Mouse (Mus musculus): ENCODE measurements around the gene Leo1. TPM values are rescaled to one million over a fixed set of nuclear protein-coding genes. Genes with fewer than 3 reads are reported as not detected.

Leo1 gene
- polyA plus RNA-seq, 1 experiment from 2014 or later: 42.9 TPM

DNA sequence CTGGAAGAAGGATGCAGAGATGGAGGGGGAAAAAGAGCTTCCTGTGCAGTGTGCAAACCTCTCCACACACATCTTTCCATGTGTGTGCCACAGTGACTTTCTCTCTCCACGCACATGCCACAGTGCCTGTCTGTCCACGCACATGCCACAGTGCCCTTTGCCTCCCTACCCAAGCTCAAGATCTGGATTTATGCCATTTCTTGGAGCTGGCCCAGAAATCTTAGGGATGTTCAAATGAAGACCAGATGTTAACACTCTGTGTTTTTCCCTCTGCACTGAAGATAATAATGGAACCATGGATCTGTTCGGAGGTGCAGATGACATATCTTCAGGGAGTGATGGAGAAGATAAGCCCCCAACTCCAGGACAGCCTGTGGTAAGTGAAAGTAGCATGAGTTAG is 6.7 kb downstream of the Leo1 start:
- 90% methylated on average over 3 of the region's 3 CpGs for WGBS

DNA sequence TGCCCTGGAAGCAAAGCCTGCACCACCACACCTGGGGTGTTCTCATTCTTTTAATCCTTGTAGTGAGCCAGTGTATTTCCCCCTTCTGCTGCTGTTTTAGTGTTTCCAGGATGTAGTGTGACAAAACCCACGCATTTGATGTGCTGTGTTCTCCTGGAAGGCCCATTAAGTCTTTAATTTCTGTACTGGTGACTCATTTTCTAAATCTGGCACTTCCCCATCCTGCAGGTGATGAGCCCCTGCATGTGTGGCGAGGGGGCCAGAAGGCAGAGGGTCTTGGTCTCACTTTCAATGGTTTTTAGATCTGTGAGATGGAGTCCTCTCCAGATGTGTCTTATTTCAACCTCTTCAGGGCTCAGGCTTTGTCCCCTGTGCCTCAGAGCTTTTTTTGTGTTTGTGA is 12.7 kb downstream of the Leo1 start:
- Histone ChIP-seq H3K9me3 (replicated peaks) (no peaks in the 10 kb centered on the region), H3K9ac (no peak overlapping the region), H3K4me3 (replicated peaks) (no peak overlapping the region), H3K4me2 (no peak overlapping the region), H3K36me3 (peaks cover 94% of the 10 kb centered on the region), H3K4me1 (no peaks in the 10 kb centered on the region), H3K27ac (no peak overlapping the region), H3K27me3 (no peaks in the 10 kb centered on the region)
- WGBS: 91% methylated on average over 2 of the region's 2 CpGs
- no peak for ATAC-seq (replicated peaks; ENCODE audit: low FRiP score)

More for the DNA sequence above, 6.7 kb downstream of the Leo1 start:
- ATAC-seq (replicated peaks; ENCODE audit: low FRiP score): no peak
- Histone ChIP-seq H3K4me2 (no peak overlapping the region), H3K4me3 (replicated peaks) (no peak overlapping the region), H3K9ac (no peak overlapping the region), H3K27ac (no peak overlapping the region), H3K4me1 (peaks cover under 1% of the 10 kb centered on the region; the same call in 1 of the 2 replicates), H3K27me3 (no peaks in the 10 kb centered on the region), H3K36me3 (peaks cover 79% of the 10 kb centered on the region), H3K9me3 (replicated peaks) (no peaks in the 10 kb centered on the region)

DNA sequence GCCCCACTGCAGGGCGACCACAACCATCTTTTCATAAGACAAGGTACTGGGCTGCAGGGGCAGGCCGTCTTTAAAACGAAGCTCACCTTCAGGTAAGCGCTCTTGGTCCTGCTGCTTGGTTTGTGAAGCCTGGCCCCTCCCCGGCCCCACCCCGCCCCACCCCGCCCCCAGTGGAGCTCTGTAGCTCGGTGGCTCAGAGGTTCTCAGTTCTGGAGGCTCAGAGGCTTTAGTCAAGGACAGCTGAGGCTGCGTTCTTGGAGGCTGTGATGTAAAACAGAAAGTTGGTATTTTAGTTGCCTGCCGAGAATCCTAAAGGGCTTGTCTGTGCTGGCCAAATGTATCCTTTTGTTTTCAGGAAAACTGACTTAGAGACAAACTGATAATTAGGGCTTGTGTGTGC is 14.4 kb downstream of the Leo1 start:
- WGBS: 85% methylated on average over 10 of the region's 10 CpGs
- H3K36me3 ChIP-seq: peaks cover 97% of the 10 kb centered on the region

DNA sequence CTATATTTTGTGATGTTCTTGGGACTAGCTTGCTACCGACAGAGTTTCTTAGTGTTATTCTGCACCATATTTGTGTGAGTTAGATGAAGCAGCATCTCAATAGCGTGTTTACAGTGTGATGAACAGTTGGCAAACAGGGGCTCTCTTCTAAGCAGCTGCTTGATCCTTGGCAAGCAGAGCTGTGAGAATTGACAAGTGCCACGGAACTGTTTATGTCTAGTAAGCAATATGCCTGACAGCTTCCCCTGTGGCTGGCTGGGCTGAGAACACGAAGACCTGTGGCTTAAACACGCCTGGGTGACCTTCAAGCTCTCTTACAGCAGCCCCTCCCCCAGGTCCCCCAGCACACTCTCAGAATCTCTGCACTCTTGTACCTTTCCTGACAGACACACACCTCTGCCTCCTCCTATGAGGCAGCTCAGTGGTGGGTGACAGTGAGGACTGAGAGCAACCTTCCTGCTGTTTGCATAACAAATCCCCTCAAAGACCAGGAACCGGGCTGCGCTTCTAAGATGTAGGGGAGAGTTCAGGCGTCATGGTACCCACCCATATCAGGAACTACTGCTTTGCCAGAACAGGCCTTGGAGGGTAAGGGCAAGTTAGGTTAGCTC is 21.8 kb downstream of the Leo1 start:
- Histone ChIP-seq H3K27me3 (no peaks in the 10 kb centered on the region), H3K4me2 (no peak overlapping the region), H3K9ac (no peak overlapping the region), H3K36me3 (peaks cover 97% of the 10 kb centered on the region), H3K4me1 (no peaks in the 10 kb centered on the region), H3K27ac (no peak overlapping the region), H3K9me3 (replicated peaks) (0 out of 2 replicates have a peak, but pooled peaks cover 4% of the 10 kb centered on the region), H3K4me3 (replicated peaks) (no peak overlapping the region)
- WGBS: 79% methylated on average over 8 of the region's 8 CpGs
- no peak for ATAC-seq (replicated peaks; ENCODE audit: low FRiP score)

More for the DNA sequence above, 14.4 kb downstream of the Leo1 start:
- Histone ChIP-seq H3K4me1 (no peaks in the 10 kb centered on the region), H3K9me3 (replicated peaks) (no peaks in the 10 kb centered on the region), H3K9ac (no peak overlapping the region), H3K4me3 (replicated peaks) (no peak overlapping the region), H3K27ac (no peak overlapping the region), H3K4me2 (no peak overlapping the region), H3K27me3 (no peaks in the 10 kb centered on the region)
- no peak for ATAC-seq (replicated peaks; ENCODE audit: low FRiP score)

DNA sequence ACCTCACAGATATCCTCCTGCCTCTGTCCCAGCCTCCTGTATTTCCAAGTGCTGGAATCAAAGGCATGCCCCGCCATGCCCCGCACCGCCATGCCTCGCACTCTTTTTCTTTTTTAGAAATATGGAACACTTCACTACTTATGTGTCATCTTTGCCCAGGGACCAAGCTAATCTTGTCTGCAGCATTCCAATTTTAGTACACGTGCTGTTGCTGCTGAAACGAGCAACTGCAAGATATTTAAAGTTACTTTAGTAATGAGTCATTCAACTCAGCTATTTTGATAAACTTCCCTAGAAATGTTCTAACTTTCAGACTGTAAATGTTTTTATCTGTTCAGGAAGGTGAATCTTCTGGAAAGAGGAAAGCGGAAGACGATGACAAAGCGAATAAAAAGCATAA is 24.5 kb downstream of the Leo1 start:
- 94% methylated on average over 9 of the region's 9 CpGs for WGBS
- Histone ChIP-seq H3K27ac (no peak overlapping the region), H3K4me1 (no peaks in the 10 kb centered on the region), H3K4me2 (no peak overlapping the region), H3K27me3 (no peaks in the 10 kb centered on the region), H3K36me3 (peaks cover 79% of the 10 kb centered on the region), H3K9me3 (replicated peaks) (0 out of 2 replicates have a peak, but pooled peaks cover 4% of the 10 kb centered on the region), H3K9ac (no peak overlapping the region), H3K4me3 (replicated peaks) (no peak overlapping the region)
- ATAC-seq (replicated peaks; ENCODE audit: low FRiP score): no peak

DNA sequence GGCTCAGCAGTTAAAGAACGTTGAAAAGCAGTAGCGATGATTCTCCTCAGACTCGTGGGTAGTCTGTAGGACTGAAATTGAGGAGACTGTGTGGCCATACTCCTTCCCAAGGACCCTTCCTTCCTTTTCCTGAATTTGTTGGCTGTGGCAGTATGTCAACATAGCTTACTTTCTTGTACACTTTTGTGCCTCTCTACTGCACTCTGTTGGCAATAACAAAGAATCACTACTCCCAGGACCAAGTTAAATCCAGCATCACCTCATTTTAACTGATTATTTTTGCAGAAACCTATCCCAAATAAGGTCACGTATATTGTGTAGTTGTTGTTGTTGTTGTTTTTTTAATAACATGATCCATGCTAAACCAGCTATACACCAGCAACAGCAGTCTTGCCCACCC is 25.3 kb downstream of the Leo1 start:
- ATAC-seq (replicated peaks; ENCODE audit: low FRiP score): no peak
- WGBS: 92% methylated on average over 4 of the region's 4 CpGs
- H3K9me3 ChIP-seq (replicated peaks): 0 out of 2 replicates have a peak, but pooled peaks cover 4% of the 10 kb centered on the region
- H3K4me2 ChIP-seq: no peak overlapping the region
- H3K36me3 ChIP-seq: peaks cover 79% of the 10 kb centered on the region
- no peaks in the 10 kb centered on the region for H3K4me1 ChIP-seq
- H3K4me3 ChIP-seq (replicated peaks): no peak overlapping the region
- no peak overlapping the region for H3K27ac ChIP-seq
- H3K9ac ChIP-seq: no peak overlapping the region
- no peaks in the 10 kb centered on the region for H3K27me3 ChIP-seq

DNA sequence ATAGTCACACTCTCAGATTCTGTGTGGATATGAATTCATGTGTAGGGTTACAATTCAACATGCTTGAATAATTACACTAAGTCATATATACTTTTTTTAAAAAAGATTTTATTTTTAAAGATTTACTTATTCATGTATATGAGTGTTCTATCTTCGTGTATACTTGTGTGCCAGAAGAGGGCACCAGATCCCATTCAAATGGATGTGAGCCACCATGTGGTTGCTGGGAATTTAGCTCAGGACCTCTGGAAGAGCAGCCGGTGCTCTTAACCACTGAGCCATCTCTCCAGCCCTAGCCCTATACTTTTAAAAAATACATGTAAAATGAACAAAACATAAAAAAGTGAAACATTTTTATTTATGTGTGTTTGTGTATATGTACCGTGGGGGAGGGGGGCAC is 26.3 kb downstream of the Leo1 start:
- Histone ChIP-seq H3K27ac (no peak overlapping the region), H3K9me3 (replicated peaks) (0 out of 2 replicates have a peak, but pooled peaks cover 4% of the 10 kb centered on the region), H3K27me3 (no peaks in the 10 kb centered on the region), H3K9ac (no peak overlapping the region), H3K36me3 (peaks cover 71% of the 10 kb centered on the region), H3K4me1 (no peaks in the 10 kb centered on the region), H3K4me2 (no peak overlapping the region), H3K4me3 (replicated peaks) (no peak overlapping the region)
- ATAC-seq (replicated peaks; ENCODE audit: low FRiP score): no peak
- WGBS: 97% methylated on average over 3 of the region's 3 CpGs

DNA sequence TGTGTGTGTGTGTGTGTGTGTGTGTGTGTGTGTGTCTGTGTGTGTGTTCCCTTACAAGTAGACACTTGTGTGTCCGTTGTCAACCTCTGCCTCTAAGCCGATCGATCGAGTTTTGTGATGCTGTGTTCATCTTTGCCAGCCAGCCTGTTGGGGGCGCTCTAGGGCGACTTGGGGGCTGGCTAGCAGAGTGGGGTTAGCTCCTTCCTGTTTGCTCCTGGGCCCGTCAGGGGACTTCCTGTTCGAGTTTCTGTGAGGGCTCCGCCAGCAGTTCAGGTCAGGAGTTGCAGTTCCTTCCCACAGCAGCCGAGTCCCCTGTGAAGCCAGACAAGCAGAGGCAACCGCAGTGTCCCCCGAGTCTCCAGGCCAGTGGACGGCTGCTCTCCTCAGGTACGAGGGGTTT is 27.0 kb downstream of the Leo1 start:
- Histone ChIP-seq H3K27ac (no peak overlapping the region), H3K9ac (no peak overlapping the region), H3K36me3 (peaks cover 63% of the 10 kb centered on the region), H3K9me3 (replicated peaks) (0 out of 2 replicates have a peak, but pooled peaks cover 4% of the 10 kb centered on the region), H3K27me3 (no peaks in the 10 kb centered on the region), H3K4me2 (no peak overlapping the region), H3K4me1 (no peaks in the 10 kb centered on the region), H3K4me3 (replicated peaks) (no peak overlapping the region)
- ATAC-seq (replicated peaks; ENCODE audit: low FRiP score): no peak
- WGBS: 81% methylated on average over 14 of the region's 14 CpGs

DNA sequence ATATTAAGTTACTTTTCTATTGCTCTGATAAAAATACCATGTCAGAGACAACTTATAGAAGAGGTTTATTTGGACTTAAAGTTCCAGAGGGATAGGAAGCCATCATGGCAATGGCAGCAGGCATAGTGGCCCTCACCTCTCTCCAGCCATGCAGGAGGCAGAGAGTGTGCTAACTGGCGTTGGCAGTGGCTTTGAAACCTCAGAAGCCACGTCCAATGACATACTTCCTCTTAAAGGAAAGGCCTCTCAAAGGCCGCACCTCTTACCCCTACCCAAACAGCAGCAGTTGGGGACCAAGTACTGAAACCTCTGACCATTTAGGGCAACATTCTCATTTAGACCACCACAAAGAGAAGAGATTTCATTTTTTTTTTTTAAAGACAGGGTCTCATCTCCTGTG is 35.9 kb downstream of the Leo1 start:
- no peak overlapping the region for H3K4me2 ChIP-seq
- WGBS: 72% methylated on average over 3 of the region's 3 CpGs
- no peak overlapping the region for H3K4me3 ChIP-seq (replicated peaks)
- ATAC-seq (replicated peaks; ENCODE audit: low FRiP score): no peak
- H3K4me1 ChIP-seq: no peaks in the 10 kb centered on the region
- peaks cover 13% of the 10 kb centered on the region for H3K36me3 ChIP-seq
- H3K27me3 ChIP-seq: no peaks in the 10 kb centered on the region
- no peak overlapping the region for H3K9ac ChIP-seq
- H3K27ac ChIP-seq: no peak overlapping the region
- H3K9me3 ChIP-seq (replicated peaks): no peaks in the 10 kb centered on the region

DNA sequence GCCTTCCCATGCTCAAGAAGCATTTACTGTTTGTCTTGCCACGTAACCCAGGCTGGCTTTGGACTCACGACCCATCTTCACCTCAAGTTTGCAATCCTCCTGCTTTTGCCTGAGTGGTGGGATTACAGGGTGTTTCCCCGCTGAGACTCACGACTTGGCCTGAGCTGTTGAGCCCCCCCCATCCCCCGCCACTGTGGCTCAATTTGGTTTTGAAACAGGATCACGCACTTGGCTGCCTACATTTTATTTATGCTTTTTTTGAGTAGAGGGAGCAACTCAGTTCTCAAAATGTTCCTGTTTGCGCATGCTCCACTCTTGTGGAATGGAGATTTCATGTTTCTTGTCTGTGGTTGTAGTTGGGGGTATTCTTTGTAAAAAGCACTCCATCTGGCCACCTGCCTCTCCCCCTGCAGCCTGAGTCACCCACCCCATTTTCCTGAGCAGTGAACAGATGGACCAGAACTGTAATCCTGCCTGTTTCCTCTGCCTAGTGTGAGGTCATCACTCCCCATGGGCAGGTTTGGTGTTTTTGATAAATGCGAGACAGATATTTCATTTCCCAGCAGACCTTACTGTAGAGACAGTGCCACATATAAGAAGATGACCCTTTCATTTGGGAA is 37.9 kb downstream of the Leo1 start:
- H3K36me3 ChIP-seq: peaks cover 5% of the 10 kb centered on the region
- 62% methylated on average over 8 of the region's 8 CpGs for WGBS
- H3K4me2 ChIP-seq: no peak overlapping the region
- no peaks in the 10 kb centered on the region for H3K27me3 ChIP-seq
- H3K9me3 ChIP-seq (replicated peaks): no peaks in the 10 kb centered on the region
- no peak overlapping the region for H3K27ac ChIP-seq
- H3K9ac ChIP-seq: no peak overlapping the region
- no peaks in the 10 kb centered on the region for H3K4me1 ChIP-seq
- H3K4me3 ChIP-seq (replicated peaks): no peak overlapping the region
- no peak; the same call in 1 of the 2 replicates for ATAC-seq (replicated peaks; ENCODE audit: low FRiP score)

DNA sequence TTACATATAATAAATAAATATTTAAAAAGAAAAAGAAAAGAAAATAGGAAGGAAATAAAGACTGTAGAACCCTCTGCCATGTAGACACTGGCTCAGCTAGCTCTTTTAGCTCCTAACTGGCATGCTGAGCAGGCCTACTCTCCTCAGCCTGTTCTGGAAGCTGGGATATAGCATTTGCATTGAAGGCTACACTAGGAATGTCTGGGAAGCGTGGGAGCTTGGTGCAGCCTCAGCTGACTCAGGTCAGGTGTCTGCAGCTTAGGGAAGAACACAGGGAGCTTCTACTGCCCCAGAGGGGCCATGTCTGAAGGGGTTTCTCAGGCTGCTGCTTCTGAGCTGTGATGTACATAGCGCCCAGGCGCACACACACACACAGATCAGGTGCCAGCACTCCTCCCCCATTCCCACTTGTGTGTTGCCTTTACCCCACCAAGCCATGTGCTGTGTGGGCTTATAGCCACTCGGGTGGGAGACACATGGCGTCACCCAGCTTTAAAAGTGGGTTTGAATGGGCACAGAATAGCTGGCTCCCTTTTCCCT is 39.3 kb downstream of the Leo1 start:
- H3K4me3 ChIP-seq (replicated peaks): no peak overlapping the region
- WGBS: 93% methylated on average over 5 of the region's 5 CpGs
- H3K4me1 ChIP-seq: no peaks in the 10 kb centered on the region
- H3K9me3 ChIP-seq (replicated peaks): no peaks in the 10 kb centered on the region
- no peaks in the 10 kb centered on the region for H3K27me3 ChIP-seq
- H3K9ac ChIP-seq: no peak overlapping the region
- H3K36me3 ChIP-seq: peaks cover 5% of the 10 kb centered on the region
- H3K27ac ChIP-seq: no peak overlapping the region
- ATAC-seq (replicated peaks; ENCODE audit: low FRiP score): 0 out of 2 replicates have a peak, but pooled peaks have one; percentile 40
- H3K4me2 ChIP-seq: no peak overlapping the region

DNA sequence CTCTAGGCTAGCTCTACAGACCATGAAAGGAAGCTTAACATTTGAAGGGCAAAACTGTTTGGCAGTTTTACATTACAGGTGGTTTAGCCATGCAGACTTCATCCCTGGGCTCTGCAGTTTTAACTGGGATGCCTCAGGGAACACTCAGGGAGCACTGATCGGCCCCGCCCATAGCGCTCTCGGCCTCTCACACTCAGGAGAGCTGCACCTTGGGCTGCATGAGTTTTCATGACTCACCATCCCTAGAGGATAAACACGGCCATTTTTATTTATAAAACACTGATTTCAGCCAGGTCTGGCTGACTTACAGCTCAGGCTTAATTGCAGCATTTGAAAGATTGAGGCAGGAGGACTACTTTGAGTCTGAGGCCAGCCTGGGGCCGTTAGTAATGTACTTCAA is 43.9 kb downstream of the Leo1 start:
- Histone ChIP-seq H3K36me3 (peaks cover 9% of the 10 kb centered on the region), H3K27me3 (no peaks in the 10 kb centered on the region), H3K27ac (no peak overlapping the region), H3K4me3 (replicated peaks) (no peak overlapping the region), H3K4me2 (no peak overlapping the region), H3K9ac (no peak overlapping the region), H3K4me1 (no peaks in the 10 kb centered on the region), H3K9me3 (replicated peaks) (no peaks in the 10 kb centered on the region)
- 84% methylated on average over 6 of the region's 6 CpGs for WGBS
- ATAC-seq (replicated peaks; ENCODE audit: low FRiP score): no peak
